Mouse (Mus musculus): Measurements from ENCODE around the gene Shisa5.

Gene Shisa5

DNA sequence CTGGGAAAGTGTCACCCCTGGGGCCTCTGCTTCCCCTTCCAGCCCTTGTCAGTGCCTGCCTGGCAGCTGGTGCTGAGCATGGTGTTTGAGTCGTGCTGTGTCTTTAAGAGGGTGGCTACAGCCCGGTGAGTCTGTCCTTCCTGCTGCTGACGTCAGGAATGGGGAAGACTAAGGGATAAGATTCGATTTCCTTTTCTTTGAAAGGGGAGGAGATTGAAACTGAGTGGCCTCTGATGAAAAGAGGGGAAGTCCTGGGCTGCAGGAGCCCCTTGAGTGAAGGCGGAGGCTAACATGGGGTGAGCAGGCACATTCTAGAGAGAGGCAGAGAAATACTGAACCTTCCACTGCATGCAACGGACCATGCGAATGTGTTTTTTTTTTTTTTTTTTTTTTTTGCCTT, 16.3 kb downstream of the Shisa5 start:
- DNase-seq (ENCODE audit: low spot score) = peak; percentile 59

DNA sequence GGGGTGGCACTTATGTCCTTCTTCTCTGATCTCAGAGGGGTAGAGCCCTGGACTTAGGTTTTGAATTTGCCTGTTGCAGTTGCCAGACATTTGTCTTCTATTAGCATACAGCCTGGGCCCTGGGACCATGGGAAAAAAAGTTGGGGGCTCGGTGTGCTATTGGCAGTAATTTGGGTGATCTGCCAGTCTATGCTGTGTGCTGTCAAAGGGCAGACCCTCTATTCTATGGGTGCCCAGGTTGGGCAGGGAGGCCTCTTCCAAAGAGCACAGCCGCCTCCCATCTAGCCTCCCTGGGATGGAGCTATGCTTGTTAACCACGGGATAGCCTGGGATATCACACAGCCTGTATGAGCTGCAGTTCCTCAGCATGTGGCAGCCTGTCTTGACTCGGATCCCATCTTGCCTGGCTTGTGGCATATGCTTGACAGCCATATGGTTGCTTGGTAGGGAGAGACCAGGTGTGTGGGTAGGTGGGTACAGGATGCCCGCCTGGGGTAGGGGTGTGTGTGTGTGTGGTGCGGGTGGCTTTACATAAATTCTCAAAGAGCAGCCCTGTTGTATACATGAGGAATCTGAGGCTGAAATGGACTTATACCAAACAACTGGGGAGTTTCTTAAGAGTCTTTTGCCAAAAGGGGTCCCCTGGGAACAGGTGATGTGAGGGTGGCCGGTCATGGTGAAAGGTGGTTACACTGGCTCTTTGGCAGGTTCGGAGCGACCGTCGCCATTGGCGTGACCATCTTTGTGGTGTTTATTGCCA, 17.1 kb downstream of the Shisa5 start:
- no peak for DNase-seq (ENCODE audit: low spot score)

GRCm38 (mm10) chr9:109056081-109056690, 17.8 kb downstream of the Shisa5 start:
- DNase-seq (ENCODE audit: low spot score) = no peak

- DNase-seq (ENCODE audit: low spot score) = no peak
These were observed 18.6 kb downstream of the Shisa5 start for GRCm38 (mm10) chr9:109056916-109057315.

DNA sequence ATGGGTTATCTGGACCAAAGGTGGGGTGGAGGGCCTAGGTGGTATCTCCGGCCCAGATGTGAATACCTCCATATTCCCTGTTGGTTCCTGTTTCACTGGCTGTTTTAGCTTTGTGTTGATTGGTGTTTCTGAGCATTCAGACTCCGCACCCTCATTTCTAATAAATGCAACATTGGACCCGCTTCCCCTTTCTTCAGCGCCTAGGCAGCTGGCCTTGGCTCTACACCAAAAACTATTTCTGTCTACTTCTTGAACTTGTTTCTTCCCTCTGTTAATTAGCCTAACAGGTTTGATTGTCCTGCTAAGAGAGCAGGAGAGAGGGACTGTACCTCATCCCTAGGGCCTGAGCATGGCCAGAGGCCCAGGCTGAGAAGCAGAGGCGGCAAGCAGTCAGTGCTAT, 19.2 kb downstream of the Shisa5 start:
- DNase-seq (ENCODE audit: low spot score) = no peak

GRCm38 (mm10) chr9:109058006-109058765, 19.8 kb downstream of the Shisa5 start:
- DNase-seq (ENCODE audit: low spot score) = no peak

- peak; percentile 91 for DNase-seq (ENCODE audit: low spot score)
These were observed 21.0 kb downstream of the Shisa5 start, which contains the start of gene Trex1 for GRCm38 (mm10) chr9:109059136-109059903. Gene Trex1, minus strand, starts transcription at chr9:109059734.

DNA sequence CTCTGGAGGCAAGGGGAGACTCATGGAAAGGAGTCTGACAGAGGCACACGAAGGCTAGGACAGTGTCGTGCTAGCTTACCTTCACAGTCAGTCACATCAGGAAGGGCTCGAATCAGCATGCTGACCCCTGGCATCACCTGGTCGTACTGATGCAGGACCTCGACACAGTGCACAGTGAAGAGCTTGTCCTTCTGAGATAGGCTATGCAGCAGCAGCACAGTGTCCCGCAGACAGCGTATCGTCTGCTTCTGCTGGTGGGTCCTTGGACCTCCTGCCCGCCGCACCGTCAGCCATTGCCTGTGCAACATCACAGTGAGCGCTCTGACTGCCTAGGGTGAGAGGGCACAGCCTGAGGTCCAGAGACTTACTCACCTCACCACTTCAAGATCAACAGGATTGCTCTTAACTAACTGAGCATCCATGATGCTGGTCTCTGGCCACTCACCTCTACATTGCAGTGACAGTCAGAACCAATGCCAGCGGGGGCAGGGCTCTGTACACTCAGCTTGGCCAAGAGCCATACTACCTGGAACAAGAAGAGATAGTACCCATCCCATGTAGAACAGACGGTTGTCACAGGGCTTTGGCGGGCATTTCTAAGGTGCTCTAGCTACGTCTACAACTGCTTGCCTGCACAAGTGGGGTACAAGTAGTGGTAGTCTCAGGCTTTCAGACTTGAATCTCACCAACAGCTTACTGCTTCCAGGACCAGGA, 22.0 kb downstream of the Shisa5 start:
- no peak for DNase-seq (ENCODE audit: low spot score)

DNA sequence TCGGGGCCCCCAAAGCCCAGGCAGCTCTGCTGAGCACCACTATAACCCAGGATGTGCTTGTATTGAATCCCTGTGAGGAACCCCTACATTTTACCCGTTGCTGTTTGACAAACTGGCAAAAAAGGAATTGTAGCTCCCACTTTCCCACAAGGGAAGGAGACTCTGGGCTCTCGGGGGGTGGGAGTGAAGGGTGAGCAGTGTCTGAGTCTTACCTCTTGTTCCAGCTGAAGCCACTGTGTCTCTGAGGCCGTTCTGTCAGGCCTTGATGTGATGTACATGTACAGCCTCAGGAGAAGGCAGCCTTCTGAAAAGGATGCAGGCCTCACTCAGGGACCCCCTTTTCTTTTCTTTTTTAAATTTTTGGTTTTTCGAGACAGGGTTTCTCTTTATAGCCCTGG, 22.5 kb downstream of the Shisa5 start:
- no peak for DNase-seq (ENCODE audit: low spot score)

GRCm38 (mm10) chr9:109068095-109068735, 29.9 kb downstream of the Shisa5 start:
- DNase-seq (ENCODE audit: low spot score) = no peak

DNA sequence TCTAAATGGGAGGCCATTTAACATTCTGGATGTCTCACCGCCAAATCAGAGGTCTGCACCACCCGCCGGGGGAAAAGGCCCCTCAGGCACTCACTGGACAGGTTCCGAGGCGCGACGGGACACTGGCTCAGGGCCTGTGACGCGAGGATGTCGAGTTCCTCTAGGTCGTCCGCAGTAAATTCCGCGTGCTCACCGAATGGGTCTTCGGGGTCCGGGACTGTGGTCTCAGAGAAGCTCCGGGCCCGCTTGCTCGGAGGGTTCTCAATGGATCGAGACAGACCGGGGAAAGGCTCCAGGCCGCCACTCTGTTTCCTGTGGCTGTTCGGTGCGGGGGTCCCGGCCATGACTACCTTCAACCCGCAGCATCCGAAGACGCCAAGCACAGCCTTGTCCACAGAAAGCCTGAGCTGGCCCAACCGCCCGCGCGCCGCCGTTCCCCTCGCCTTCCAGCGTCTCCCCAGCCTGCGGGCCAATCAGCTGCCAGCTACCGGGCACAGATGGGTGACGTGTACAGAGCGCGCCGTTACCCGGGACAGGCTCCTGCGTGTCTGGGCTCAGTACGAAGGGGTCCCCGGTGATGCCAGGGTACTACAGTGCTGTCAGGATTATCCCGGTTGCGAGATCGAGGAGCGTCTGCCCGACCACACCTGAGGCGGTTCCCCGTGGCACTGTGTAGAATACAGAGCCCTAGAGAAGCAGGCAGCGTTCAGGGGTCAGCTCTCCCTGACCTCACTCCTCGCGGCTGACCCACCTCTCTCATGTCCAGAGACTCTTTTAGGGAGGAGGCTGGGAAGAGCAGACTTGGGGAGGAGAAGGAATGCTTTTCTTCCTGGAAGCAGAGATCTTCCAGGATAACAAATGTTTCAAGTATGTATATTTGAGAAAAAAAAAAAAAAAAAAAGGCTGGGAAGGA, 35.6 kb downstream of the Shisa5 start, which contains the start of gene Atrip:
Gene Atrip (minus strand): TSS at position 464 of the 913 bp plus-strand sequence.
- DNase-seq (ENCODE audit: low spot score) = peak; percentile 75

DNA sequence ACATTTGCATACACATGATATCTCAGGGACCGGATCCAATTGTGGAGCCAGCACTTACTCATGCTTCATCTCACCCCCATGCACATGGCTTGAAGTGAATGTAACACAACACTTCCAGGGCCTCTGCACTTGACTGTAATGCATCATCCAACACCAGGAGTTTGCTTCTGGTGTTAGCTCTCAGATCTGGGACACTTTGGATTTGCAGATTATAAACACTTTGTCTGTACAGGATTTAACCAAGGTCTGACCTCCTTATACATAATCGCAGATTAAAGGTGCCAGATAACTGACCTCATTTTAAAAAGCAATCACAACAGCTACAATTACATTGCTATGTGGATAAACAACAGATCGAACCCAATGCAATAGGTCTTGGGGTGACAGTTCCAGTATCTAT, 42.2 kb downstream of the Shisa5 start:
- DNase-seq (ENCODE audit: low spot score) = no peak

GRCm38 (mm10) chr9:109081749-109082123, 43.4 kb downstream of the Shisa5 start:
- no peak for DNase-seq (ENCODE audit: low spot score)

DNA sequence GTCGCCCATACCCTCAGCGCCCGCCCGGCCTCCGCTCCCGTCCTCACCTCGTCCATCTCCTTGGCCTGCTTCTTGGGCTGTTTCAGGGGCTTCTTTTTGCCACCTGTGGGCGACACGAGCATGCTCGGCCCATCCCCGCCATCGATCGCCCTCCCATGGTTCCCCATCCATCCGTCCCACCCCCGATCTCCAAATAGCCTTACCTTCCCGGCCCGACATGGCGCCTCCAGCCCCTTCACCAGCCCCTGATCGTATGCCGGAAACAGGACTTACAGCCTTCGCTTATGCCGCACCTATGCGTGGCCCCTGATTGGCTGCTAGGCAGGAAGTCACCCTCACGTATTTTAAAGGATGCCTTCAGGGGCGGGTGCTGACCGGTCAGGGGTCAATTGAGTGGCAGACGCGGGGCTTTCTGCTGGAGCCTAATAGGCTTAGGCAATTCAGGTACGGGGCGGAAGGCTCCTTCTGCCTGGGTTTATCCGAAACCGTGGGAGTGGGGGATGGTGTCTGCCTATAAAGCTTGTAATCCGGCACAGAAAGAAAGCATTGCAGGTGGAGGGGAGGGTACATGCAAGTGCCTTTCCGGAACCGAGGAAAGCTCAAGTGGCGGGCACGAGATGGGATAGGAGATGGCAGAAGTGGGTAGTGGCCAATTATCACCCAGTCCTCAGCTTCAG, 43.9 kb downstream of the Shisa5 start, which contains the start of the genes Ccdc51 and Tma7:
Gene Ccdc51 (plus strand): TSS at position 370 of the 677 bp plus-strand sequence.
Gene Tma7 (minus strand): TSS at position 464 of the 677 bp plus-strand sequence.
- peak; percentile 71 for DNase-seq (ENCODE audit: low spot score)

DNA sequence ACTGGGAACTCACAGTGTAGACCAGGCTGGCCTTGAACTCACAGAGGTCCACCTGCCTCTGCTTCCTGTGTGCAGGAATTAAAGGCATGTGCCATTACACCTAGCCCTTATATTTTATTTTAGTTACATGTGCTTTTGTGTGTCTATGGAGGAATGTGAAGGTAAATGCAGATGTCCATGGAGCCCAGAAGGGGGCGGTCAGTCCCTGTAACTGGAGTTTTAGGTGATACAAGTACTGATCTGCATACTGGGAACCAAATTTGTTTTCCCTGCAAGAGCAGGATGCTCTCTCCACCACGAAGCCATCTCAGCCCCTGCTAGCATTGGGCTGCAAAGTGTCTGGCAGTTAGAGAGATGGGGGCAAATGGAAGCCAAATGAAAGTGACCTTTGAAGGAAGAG, 46.6 kb downstream of the Shisa5 start:
- DNase-seq (ENCODE audit: low spot score) = no peak

DNA sequence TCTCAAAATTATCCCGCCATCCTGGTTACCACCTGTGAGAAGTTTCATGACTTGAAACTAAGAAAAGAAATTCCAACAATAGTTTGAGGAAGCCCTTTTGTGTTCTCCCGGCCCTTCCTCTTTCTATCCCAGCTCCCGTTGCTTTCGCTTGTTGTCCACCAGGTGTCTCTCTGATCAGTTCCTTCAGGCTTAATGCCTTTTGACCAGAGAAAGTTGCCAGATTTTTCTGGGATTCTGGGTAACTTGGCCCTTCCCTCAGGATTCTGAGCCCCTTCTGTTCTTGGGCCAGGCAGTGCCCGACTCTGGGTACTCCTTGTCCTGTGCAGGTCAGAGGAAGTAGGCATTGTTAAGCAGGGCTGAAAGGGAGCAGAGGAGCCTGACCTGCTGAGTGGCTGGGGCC, 49.6 kb downstream of the Shisa5 start:
- no peak for DNase-seq (ENCODE audit: low spot score)

GRCm38 (mm10) chr9:109090446-109090845, 52.1 kb downstream of the Shisa5 start:
- DNase-seq (ENCODE audit: low spot score) = no peak

GRCm38 (mm10) chr9:109091802-109092201, 53.4 kb downstream of the Shisa5 start:
- DNase-seq (ENCODE audit: low spot score) = no peak

GRCm38 (mm10) chr9:109092799-109093198, 54.4 kb downstream of the Shisa5 start:
- no peak for DNase-seq (ENCODE audit: low spot score)
